Mouse (Mus musculus): Measurements from ENCODE around the gene Xrcc5. TPM values are rescaled to one million over a fixed set of nuclear protein-coding genes. Genes with fewer than 3 reads are reported as not detected.

Gene Xrcc5
- polyA plus RNA-seq, 1 experiment from 2014 or later = 49.1 TPM

GRCm38 (mm10) chr1:72293869-72294663, 13.2 kb upstream of the Xrcc5 start:
- 71% methylated on average over 4 of the region's 4 CpGs for WGBS
- Histone ChIP-seq H3K27me3 (ENCODE audit: poor library complexity, severe bottlenecking) (no peaks in the 10 kb centered on the region), H3K4me3 (no peak overlapping the region), H3K36me3 (replicated peaks) (no peaks in the 10 kb centered on the region), H3K9me3 (peaks cover 3% of the 10 kb centered on the region; the same call in 1 of the 2 replicates), H3K4me1 (no peaks in the 10 kb centered on the region), H3K27ac (no peak overlapping the region)
- DNase-seq (ENCODE audit: extremely low spot score, low spot score) = no peak

DNA sequence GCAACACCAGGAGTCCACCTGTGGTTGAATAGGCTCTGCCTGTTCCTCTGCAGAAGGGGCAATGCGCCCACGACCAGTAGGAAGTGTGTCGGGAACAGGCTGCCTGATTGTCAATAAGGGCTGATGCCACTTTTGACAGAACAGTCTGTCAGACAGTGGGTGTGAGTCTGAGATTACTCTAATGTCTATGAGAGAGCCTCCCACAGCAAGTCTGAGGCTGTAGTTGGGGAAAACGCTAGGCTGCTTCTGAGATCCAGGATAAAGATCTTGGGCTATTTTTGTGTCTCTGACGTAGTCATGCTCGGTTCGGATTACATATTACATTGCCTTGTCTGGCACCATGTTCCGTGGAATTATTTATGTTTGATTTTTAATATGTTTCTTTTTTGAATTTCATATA, 11.5 kb upstream of the Xrcc5 start:
- H3K36me3 ChIP-seq (replicated peaks) = no peaks in the 10 kb centered on the region

DNA sequence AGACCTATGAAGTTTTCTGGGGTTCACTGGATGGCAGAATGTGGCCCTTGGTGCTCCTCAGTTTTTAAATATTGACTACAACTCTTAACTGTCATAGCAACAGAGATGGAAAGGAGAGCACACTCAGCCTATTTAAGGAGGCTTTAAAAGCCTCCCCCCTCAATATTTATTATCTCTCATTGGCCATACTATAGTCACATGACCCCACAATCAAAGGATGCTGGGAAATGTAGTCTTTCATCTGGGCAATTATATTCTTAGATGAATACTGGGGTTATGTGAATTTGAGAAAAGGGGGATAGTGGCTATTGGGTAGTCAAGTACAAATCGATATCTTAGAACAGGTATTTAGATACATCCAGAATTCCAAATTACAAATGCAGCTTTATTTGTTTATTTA, 5.4 kb upstream of the Xrcc5 start:
- peaks cover 6% of the 10 kb centered on the region for H3K4me1 ChIP-seq
- H3K4me3 ChIP-seq = no peak overlapping the region
- 89% methylated on average over 1 of the region's 1 CpGs for WGBS
- no peak overlapping the region for H3K27ac ChIP-seq
- H3K36me3 ChIP-seq (replicated peaks) = no peaks in the 10 kb centered on the region
- H3K9me3 ChIP-seq = no peaks in the 10 kb centered on the region
- no peak for DNase-seq (ENCODE audit: extremely low spot score, low spot score)
- no peaks in the 10 kb centered on the region for H3K27me3 ChIP-seq (ENCODE audit: poor library complexity, severe bottlenecking)

More for the DNA sequence above, 11.5 kb upstream of the Xrcc5 start:
- Histone ChIP-seq H3K27ac (no peak overlapping the region), H3K27me3 (ENCODE audit: poor library complexity, severe bottlenecking) (no peaks in the 10 kb centered on the region), H3K9me3 (peaks cover 3% of the 10 kb centered on the region; the same call in 1 of the 2 replicates), H3K4me1 (no peaks in the 10 kb centered on the region), H3K4me3 (no peak overlapping the region)
- no peak for DNase-seq (ENCODE audit: extremely low spot score, low spot score)
- WGBS = 90% methylated on average over 8 of the region's 8 CpGs

GRCm38 (mm10) chr1:72306241-72306640, 980 bp upstream of the Xrcc5 start:
- Histone ChIP-seq H3K36me3 (replicated peaks) (peaks cover 10% of the 10 kb centered on the region; the same call in 1 of the 2 replicates), H3K9me3 (no peaks in the 10 kb centered on the region), H3K4me3 (no peak overlapping the region), H3K4me1 (peaks cover 34% of the 10 kb centered on the region), H3K27me3 (ENCODE audit: poor library complexity, severe bottlenecking) (no peaks in the 10 kb centered on the region), H3K27ac (peak overlapping the region; percentile 94)
- DNase-seq (ENCODE audit: extremely low spot score, low spot score) = no peak
- 64% methylated on average over 3 of the region's 3 CpGs for WGBS

- H3K27ac ChIP-seq = peak overlapping the region; percentile 94
- no peaks in the 10 kb centered on the region for H3K27me3 ChIP-seq (ENCODE audit: poor library complexity, severe bottlenecking)
- H3K36me3 ChIP-seq (replicated peaks) = peaks cover 15% of the 10 kb centered on the region
- H3K9me3 ChIP-seq = no peaks in the 10 kb centered on the region
- peaks cover 34% of the 10 kb centered on the region for H3K4me1 ChIP-seq
- 3% methylated on average over 11 of the region's 11 CpGs for WGBS
- DNase-seq (ENCODE audit: extremely low spot score, low spot score) = no peak
- H3K4me3 ChIP-seq = peak overlapping the region; percentile 70
These were observed 491 bp upstream of the Xrcc5 start for GRCm38 (mm10) chr1:72306679-72307181.

DNA sequence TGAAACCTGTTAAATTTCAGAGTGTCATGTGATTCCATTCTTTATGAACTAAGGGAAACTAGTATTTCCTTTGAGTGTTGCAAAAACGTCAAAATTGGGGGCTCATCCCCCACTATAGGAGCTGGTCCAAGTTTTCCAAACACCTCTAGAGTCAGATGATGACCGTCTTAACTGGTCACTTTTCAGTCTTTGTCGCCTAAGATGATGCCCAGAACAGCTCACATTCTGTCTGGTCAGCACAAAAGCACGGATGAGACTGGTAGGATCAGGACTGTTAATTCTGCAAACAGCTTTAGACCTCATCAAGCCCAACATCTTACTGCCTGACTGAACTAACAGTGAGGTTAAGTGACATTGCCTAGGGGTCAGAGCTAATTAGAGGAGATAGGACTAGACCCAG, 1.7 kb downstream of the Xrcc5 start:
- Histone ChIP-seq H3K4me1 (peaks cover 34% of the 10 kb centered on the region), H3K27ac (no peak overlapping the region), H3K4me3 (no peak overlapping the region), H3K36me3 (replicated peaks) (peaks cover 31% of the 10 kb centered on the region), H3K27me3 (ENCODE audit: poor library complexity, severe bottlenecking) (no peaks in the 10 kb centered on the region), H3K9me3 (no peaks in the 10 kb centered on the region)
- no peak for DNase-seq (ENCODE audit: extremely low spot score, low spot score)
- WGBS = 76% methylated on average over 4 of the region's 4 CpGs

GRCm38 (mm10) chr1:72309744-72310424, 2.7 kb downstream of the Xrcc5 start:
- 71% methylated on average over 6 of the region's 6 CpGs for WGBS
- Histone ChIP-seq H3K27me3 (ENCODE audit: poor library complexity, severe bottlenecking) (no peaks in the 10 kb centered on the region), H3K36me3 (replicated peaks) (peaks cover 33% of the 10 kb centered on the region), H3K27ac (0 out of 2 replicates have a peak overlapping the region, but pooled peaks have one; percentile 11), H3K4me1 (peaks cover 34% of the 10 kb centered on the region), H3K4me3 (no peak overlapping the region), H3K9me3 (no peaks in the 10 kb centered on the region)
- no peak for DNase-seq (ENCODE audit: extremely low spot score, low spot score)

DNA sequence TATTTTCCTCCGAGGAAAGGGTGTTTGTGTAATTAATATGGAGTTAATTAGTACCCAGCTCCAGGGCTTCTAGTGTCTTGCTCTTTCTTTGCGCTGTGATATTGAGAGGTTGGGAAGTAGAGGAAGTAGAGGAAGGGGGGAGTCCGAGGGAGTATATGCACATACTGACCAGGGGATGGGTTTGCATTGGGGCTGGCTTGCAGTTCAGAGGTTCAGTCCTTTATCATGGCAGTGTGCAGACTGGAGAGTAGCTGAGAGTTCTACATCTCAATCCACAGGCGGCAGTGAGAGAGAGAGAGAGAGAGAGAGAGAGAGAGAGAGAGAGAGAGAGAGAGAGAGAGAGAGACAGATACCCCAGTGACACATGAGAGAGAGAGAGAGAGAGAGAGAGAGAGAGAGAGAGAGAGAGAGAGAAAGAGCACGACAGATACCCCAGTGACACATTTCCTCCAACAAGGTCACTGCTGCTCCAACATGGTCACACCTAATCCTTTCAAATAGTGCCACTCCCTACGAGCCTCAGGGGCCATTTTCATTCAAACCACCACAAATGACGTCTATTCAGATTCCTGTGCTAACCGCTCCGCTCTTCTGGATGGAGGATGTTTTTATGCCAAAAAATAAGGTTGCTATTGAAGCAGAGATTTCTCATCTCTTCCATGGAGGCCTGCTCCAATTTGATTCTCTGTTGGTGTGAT, 5.6 kb downstream of the Xrcc5 start:
- Histone ChIP-seq H3K9me3 (no peaks in the 10 kb centered on the region), H3K27me3 (ENCODE audit: poor library complexity, severe bottlenecking) (no peaks in the 10 kb centered on the region), H3K27ac (no peak overlapping the region), H3K4me3 (no peak overlapping the region), H3K36me3 (replicated peaks) (peaks cover 61% of the 10 kb centered on the region), H3K4me1 (peaks cover 27% of the 10 kb centered on the region)
- no peak for DNase-seq (ENCODE audit: extremely low spot score, low spot score)
- 86% methylated on average over 9 of the region's 9 CpGs for WGBS

DNA sequence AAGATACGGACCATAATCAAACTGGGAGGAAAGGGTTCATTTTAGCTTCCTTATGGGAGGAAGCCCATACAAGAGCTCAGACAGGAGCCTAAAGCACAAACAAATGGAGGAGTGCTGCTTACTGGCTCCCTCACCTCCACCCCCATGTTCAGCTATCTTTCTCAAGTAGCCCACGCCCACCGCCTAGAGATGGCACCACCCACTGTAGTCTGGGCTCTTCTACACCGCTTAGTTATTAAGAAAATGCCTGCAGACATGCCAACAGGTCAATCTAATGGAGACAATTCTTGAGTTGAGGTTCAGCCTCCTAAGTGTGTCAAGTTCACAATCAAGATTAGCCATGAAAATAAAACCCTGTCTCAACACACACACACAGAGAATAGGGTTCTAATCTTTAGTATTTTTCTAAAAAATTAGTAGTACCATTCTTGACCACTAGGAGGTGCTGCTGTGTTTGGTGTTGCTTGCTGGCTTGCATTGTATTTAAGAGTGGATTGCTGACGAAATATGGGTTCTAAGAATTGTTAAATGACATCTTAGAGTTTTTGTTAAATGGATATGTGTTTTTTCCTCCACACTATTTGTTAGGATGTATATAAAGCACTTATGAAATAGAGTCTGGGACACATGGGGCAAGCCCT, 6.3 kb downstream of the Xrcc5 start:
- WGBS = 78% methylated on average over 5 of the region's 5 CpGs
- Histone ChIP-seq H3K27me3 (ENCODE audit: poor library complexity, severe bottlenecking) (no peaks in the 10 kb centered on the region), H3K4me1 (peaks cover 20% of the 10 kb centered on the region), H3K4me3 (no peak overlapping the region), H3K27ac (no peak overlapping the region), H3K36me3 (replicated peaks) (peaks cover 68% of the 10 kb centered on the region), H3K9me3 (no peaks in the 10 kb centered on the region)
- no peak for DNase-seq (ENCODE audit: extremely low spot score, low spot score)

DNA sequence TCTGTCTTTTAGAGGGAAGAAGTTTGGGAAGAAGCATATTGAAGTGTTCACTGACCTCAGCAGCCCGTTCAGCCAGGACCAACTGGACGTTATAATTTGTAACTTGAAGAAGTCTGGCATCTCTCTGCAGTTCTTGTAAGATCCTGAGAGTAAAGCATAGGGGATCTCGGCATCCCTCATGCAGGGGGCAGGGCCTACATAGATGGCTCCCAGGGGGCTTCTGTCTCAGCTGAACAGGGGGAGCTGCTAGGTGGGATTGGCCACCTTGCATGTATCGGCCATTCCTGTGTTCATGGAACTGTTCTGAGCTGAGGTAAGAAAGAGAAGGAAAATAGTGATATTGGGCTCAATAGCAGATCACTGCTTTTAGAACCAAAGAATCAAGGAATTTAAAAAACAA, 8.2 kb downstream of the Xrcc5 start:
- no peaks in the 10 kb centered on the region for H3K27me3 ChIP-seq (ENCODE audit: poor library complexity, severe bottlenecking)
- peaks cover 1% of the 10 kb centered on the region for H3K4me1 ChIP-seq
- H3K9me3 ChIP-seq = no peaks in the 10 kb centered on the region
- peaks cover 85% of the 10 kb centered on the region for H3K36me3 ChIP-seq (replicated peaks)
- no peak overlapping the region for H3K27ac ChIP-seq
- 92% methylated on average over 4 of the region's 4 CpGs for WGBS
- no peak overlapping the region for H3K4me3 ChIP-seq
- no peak for DNase-seq (ENCODE audit: extremely low spot score, low spot score)

DNA sequence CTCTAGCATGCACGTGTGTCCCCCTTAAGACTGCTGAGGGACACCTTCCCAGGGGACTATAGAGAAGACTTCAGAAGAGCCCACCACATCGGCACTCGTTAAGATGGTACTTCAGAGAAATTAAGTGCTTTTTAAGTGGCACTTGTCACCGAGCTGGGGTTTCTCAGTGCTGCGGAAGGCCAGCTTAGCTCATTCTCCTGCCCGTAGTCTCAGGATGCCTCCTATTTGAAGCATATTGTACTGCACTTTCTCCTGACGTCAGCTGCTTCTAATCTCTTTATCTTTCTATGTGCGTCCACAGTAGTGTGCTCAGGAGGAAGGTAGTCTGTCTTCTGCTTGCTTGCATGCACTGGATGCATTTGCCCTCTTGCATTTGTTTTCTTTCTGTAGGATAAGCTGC, 9.2 kb downstream of the Xrcc5 start:
- H3K4me1 ChIP-seq = no peaks in the 10 kb centered on the region
- H3K9me3 ChIP-seq = no peaks in the 10 kb centered on the region
- no peak for DNase-seq (ENCODE audit: extremely low spot score, low spot score)
- H3K27me3 ChIP-seq (ENCODE audit: poor library complexity, severe bottlenecking) = no peaks in the 10 kb centered on the region
- H3K27ac ChIP-seq = no peak overlapping the region
- no peak overlapping the region for H3K4me3 ChIP-seq
- peaks cover 85% of the 10 kb centered on the region for H3K36me3 ChIP-seq (replicated peaks)
- WGBS = 84% methylated on average over 8 of the region's 8 CpGs

DNA sequence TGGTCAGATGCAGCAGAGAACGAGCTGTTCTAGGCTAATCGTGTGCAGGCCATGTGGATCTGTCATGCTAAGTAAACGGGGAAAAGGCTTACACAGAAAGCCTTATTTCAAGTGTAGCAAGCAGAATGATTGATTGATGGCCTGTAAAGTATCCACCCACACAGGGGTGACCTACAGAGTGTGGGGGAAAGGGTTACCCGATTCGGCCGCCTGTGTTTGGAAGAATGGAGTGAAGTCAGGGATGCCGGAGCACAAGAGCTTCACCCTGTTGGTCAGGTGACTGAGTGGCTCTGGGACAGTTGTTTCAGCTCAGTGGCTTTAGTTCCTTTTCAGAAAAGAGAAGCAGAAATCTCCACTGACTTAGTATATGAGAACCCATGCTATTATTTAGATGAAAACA, 9.7 kb downstream of the Xrcc5 start:
- peaks cover 85% of the 10 kb centered on the region for H3K36me3 ChIP-seq (replicated peaks)
- WGBS = 89% methylated on average over 7 of the region's 7 CpGs
- DNase-seq (ENCODE audit: extremely low spot score, low spot score) = no peak

More for the DNA sequence above, 9.7 kb downstream of the Xrcc5 start:
- Histone ChIP-seq H3K27me3 (ENCODE audit: poor library complexity, severe bottlenecking) (no peaks in the 10 kb centered on the region), H3K4me1 (no peaks in the 10 kb centered on the region), H3K9me3 (no peaks in the 10 kb centered on the region), H3K27ac (no peak overlapping the region), H3K4me3 (no peak overlapping the region)
